Mouse (Mus musculus) spleen, postnatal 10 days (tissue): ENCODE measurements around the gene Zfp46.

Experiments
- DNase-seq, 2 experiments: peaks; one replicate each; pipeline ENCODE4 v3.0.0; 2021 to 2022; ENCODE audit warnings: low spot score in 2 of 2

Gene Zfp46

DNA sequence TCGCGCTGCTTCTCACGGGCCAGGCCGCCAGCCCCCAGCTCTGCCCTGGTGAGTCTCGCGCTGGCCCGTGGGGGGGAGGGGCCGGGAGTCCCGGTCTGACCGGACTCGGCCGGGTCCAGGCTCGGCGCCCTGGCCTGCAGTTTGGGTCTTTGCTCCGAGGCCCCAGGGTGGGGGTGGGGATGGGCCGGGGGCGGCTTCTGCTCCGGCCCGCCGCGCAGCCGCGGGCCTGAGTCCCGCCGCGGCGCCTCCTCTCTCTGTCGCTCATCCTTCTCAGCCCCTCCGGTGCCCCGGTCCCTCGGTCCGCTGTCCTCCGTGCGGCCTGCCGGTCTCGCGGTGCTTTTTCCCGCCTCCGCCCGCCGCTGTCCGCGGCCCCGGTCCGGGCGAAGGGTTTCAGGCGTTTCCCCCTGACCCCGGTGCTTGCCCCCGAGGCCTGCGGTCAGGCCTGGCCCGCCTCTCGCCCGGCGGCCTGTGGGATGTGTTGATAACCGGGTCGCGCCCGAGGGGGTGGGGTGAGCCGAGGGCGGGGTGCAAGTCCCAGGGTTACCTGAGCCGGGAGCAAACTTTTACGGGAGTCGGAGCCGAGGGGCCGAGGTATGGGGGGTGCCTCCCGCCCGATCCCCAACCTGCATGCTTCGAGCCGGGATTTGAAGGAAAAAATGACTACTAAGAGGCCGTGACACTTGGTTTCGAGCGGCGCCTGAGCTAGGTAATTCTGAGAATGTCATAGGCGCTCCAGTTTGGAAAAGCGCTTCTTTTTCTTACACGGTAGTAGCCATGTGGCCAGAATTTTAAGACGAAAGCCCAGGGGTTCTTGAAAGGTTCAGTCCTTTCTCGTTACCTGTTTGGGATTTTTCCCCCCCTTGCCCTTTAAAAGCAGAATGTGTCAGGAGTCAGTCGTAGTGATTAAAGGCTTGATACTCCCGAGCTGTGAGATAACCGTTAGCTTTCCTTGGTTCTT is 26.8 kb downstream of the Zfp46 start:
- peak; percentile 83 to 84 for DNase-seq

DNA sequence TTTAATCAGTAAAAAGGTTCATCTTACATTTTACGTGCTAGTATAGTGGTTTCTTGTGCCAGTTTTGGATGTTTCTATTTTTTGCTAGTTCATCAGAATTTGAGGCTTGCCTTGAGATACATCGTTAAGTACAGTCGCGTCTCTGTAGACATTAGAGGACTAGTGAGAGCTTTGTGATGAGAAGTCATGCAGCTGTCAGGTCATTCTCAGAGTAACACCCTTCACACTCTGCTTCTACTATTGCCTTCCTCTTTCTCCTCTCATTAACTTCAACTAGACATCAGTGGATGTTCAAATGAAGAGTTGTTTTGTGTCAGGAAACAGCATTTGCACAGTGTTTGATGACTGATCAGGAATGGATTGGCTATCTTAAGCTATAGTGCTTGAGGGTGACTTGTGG is 28.1 kb downstream of the Zfp46 start:
- no peak for DNase-seq

DNA sequence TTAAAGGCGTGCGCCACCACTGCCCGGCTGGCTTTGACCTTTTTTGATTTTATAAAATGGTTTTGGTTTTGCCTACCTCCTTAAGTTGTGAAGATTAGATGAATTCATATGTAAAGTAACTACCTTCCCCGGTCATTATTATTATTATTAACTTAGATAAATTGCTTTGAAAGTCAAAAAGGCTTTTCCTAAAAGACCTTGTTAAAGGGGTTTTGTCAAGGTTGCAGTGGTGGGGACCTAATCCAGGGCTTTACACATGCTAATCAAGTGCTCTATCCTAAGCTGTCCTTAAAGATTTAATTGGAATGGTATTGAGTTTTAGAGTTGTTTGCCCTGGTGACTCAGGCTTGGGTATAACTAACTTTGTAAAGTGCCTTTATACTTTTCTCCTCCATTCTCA is 33.2 kb downstream of the Zfp46 start:
- no peak for DNase-seq

- DNase-seq: no peak
Measured at GRCm38 (mm10) chr4:136320016-136320415, 35.5 kb downstream of the Zfp46 start.

GRCm38 (mm10) chr4:136324226-136324625 is 39.7 kb downstream of the Zfp46 start:
- DNase-seq: no peak

DNA sequence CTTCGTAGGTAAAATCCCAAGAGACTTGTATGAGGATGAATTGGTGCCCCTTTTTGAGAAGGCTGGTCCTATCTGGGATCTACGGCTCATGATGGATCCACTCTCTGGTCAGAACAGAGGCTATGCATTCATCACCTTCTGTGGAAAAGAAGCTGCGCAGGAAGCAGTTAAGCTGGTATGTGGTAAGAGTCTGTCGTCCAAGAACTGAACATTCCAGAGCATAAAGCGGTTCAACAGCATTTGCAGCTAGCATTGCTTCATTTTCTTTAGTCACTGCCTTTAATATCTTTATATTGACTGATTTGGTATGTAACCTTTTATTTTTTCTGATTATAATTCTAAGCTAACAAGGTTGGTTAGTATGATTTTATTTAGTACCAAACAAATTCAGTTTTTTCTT is 42.8 kb downstream of the Zfp46 start:
- no peak for DNase-seq

- no peak for DNase-seq
Measured at GRCm38 (mm10) chr4:136328115-136328514, 43.6 kb downstream of the Zfp46 start.

- DNase-seq: no peak
Measured at GRCm38 (mm10) chr4:136331709-136332108, 47.2 kb downstream of the Zfp46 start.

DNA sequence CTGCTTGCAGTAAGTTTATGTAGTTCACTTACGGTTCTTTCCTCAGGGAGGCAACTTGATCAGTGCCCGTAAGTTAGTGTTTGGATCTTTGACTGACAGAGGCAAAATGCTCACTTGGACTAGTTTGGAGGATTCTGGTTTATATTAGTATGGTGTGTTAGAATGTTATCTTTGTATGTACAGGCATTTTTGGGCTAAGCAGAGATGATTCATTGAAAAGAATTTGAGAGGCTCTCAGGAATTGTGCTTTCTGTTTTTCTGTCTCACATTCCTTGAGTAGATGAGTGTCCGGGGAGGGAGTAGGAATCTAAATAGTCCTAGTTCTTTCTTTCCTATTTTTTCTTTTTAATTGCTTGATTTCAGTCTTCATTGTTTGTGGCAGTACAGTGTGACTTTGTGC is 48.7 kb downstream of the Zfp46 start:
- DNase-seq: no peak

- no peak for DNase-seq
Measured at GRCm38 (mm10) chr4:136335065-136335464, 50.6 kb downstream of the Zfp46 start.

- DNase-seq: no peak
Measured at GRCm38 (mm10) chr4:136337129-136337528, 52.6 kb downstream of the Zfp46 start.
